Mouse (Mus musculus) CH12.LX (cell line): ENCODE data around the gene Zfp692. TPM values are rescaled to one million over a fixed set of nuclear protein-coding genes. Genes with fewer than 3 reads are reported as not detected.

ENCODE experiments used
- DNase-seq: peaks from one replicate; pipeline ENCODE4 v3.0.0-alpha.2; 2013; ENCODE audit errors: extremely low read depth
- H3K27ac ChIP-seq: 2 replicates; pipeline ENCODE4 v1.5.1; 2012; ENCODE audit warnings: low read depth, mild to moderate bottlenecking, control low read depth, moderate library complexity; ENCODE audit not compliant: insufficient read depth
- H3K27me3 ChIP-seq: replicated peaks from 2 replicates; pipeline ENCODE3; 2012; ENCODE audit warnings: inconsistent platforms
- H3K36me3 ChIP-seq, 2 experiments: replicated peaks in 1 of 2; 2 replicates each; pipeline versions ENCODE3 to v1.6.1; 2012; ENCODE audit warnings: inconsistent platforms in 1 of 2, low read length in 1 of 2, mild to moderate bottlenecking in 1 of 2, mixed read lengths in 1 of 2, moderate library complexity in 1 of 2; ENCODE audit not compliant: control insufficient read depth in 1 of 2, insufficient read depth in 1 of 2
- H3K4me1 ChIP-seq, 2 experiments: 2 replicates each; pipeline ENCODE4 v1.6.1; 2012; ENCODE audit warnings: inconsistent platforms in 1 of 2, moderate library complexity in 1 of 2; ENCODE audit not compliant: insufficient read depth in 2 of 2, control insufficient read depth in 1 of 2
- H3K4me2 ChIP-seq: 2 replicates; pipeline ENCODE4 v1.6.1; 2012; ENCODE audit warnings: low read depth, mild to moderate bottlenecking, control low read depth; ENCODE audit not compliant: poor library complexity, insufficient read depth, severe bottlenecking
- H3K4me3 ChIP-seq, 3 experiments: fragments of 150-350 bp in 1 of 3; sonication (generic) in 1 of 3; replicated peaks in 1 of 3; 2 replicates each; pipeline versions ENCODE3 to v1.5.1; 2011 to 2012; ENCODE audit warnings: low read depth in 2 of 3, low read length in 2 of 3, mild to moderate bottlenecking in 2 of 3, moderate library complexity in 2 of 3, control low read depth in 1 of 3, improper control_type of control experiment in 1 of 3, inconsistent platforms in 1 of 3, mixed read lengths in 1 of 3; ENCODE audit not compliant: poor library complexity in 1 of 3
- H3K79me2 ChIP-seq: replicated peaks from 2 replicates; pipeline ENCODE4 v1.6.1; 2012; ENCODE audit warnings: mild to moderate bottlenecking, moderate library complexity; ENCODE audit not compliant: control insufficient read depth, poor library complexity, insufficient read depth, severe bottlenecking; ENCODE audit errors: extremely low read depth
- H3K9ac ChIP-seq: 2 replicates; pipeline ENCODE4 v1.6.1; 2012; ENCODE audit warnings: low read depth, mild to moderate bottlenecking, control low read depth, moderate library complexity; ENCODE audit not compliant: insufficient read depth
- H3K9me3 ChIP-seq: replicated peaks from 2 replicates; pipeline ENCODE3; 2012; ENCODE audit warnings: low read length, inconsistent platforms, mixed read lengths
- CHD1 ChIP-seq: IDR thresholded peaks from 2 replicates; pipeline ENCODE4 v1.6.1; 2012; ENCODE audit warnings: low read depth, low read length, improper control_type of control experiment, inconsistent platforms
- CHD2 ChIP-seq: IDR thresholded peaks from 2 replicates; pipeline ENCODE4 v1.6.1; 2011; ENCODE audit warnings: low read length, improper control_type of control experiment
- ELF1 ChIP-seq: IDR thresholded peaks from 2 replicates; pipeline ENCODE4 v1.6.1; 2014; ENCODE audit warnings: low read depth, mild to moderate bottlenecking, inconsistent platforms, low read length, improper control_type of control experiment
- ETS1 ChIP-seq: conservative IDR thresholded peaks from 2 replicates; pipeline ENCODE4 v1.6.1; 2012; ENCODE audit warnings: low read depth, mild to moderate bottlenecking, inconsistent platforms, low read length, improper control_type of control experiment, moderate library complexity
- JUN ChIP-seq: IDR thresholded peaks from 2 replicates; pipeline ENCODE4 v1.6.1; 2011; ENCODE audit warnings: low read depth, mild to moderate bottlenecking, low read length, improper control_type of control experiment, moderate library complexity; ENCODE audit not compliant: insufficient read depth
- JUND ChIP-seq: conservative IDR thresholded peaks from 2 replicates; pipeline ENCODE4 v1.6.1; 2011; ENCODE audit warnings: low read depth, low read length, improper control_type of control experiment
- KAT2A ChIP-seq: IDR thresholded peaks from 2 replicates; pipeline ENCODE4 v1.6.1; 2012; ENCODE audit warnings: low read length, improper control_type of control experiment, inconsistent platforms; ENCODE audit not compliant: insufficient replicate concordance
- MAFK ChIP-seq: IDR thresholded peaks from 2 replicates; pipeline ENCODE4 v1.6.1; 2011; ENCODE audit warnings: low read length, improper control_type of control experiment; ENCODE audit not compliant: insufficient replicate concordance
- MAX ChIP-seq: IDR thresholded peaks from 2 replicates; pipeline ENCODE4 v1.6.1; 2011; ENCODE audit warnings: low read length, improper control_type of control experiment
- MAZ ChIP-seq: IDR thresholded peaks from 2 replicates; pipeline ENCODE4 v1.6.1; 2012; ENCODE audit warnings: low read depth, mild to moderate bottlenecking, inconsistent platforms, low read length, improper control_type of control experiment, moderate library complexity
- NRF1 ChIP-seq: IDR thresholded peaks from 2 replicates; pipeline ENCODE4 v1.6.1; 2014; ENCODE audit warnings: low read depth, mild to moderate bottlenecking, inconsistent platforms, low read length, improper control_type of control experiment, moderate library complexity
- PAX5 ChIP-seq: IDR thresholded peaks from 2 replicates; pipeline ENCODE4 v1.6.1; 2012; ENCODE audit warnings: low read length, inconsistent platforms, mixed read lengths
- POLR2A ChIP-seq: IDR thresholded peaks from 2 replicates; pipeline ENCODE4 v1.6.1; 2011; ENCODE audit warnings: low read depth, mild to moderate bottlenecking, improper control_type of control experiment, low read length
- RAD21 ChIP-seq: IDR thresholded peaks from 2 replicates; pipeline ENCODE4 v1.6.1; 2011; ENCODE audit warnings: low read depth, mild to moderate bottlenecking, low read length, improper control_type of control experiment, moderate library complexity
- SIN3A ChIP-seq: IDR thresholded peaks from 2 replicates; pipeline ENCODE4 v1.6.1; 2012; ENCODE audit warnings: low read length, improper control_type of control experiment, inconsistent platforms
- SMC3 ChIP-seq: IDR thresholded peaks from 2 replicates; pipeline ENCODE4 v1.6.1; 2011; ENCODE audit warnings: low read depth, low read length, improper control_type of control experiment
- TBP ChIP-seq: conservative IDR thresholded peaks from 2 replicates; pipeline ENCODE4 v1.6.1; 2011; ENCODE audit warnings: low read depth, low read length, improper control_type of control experiment
- TCF12 ChIP-seq: IDR thresholded peaks from 2 replicates; pipeline ENCODE4 v1.6.1; 2014; ENCODE audit warnings: low read depth, mild to moderate bottlenecking, inconsistent platforms, low read length, improper control_type of control experiment
- UBTF ChIP-seq: IDR thresholded peaks from 2 replicates; pipeline ENCODE4 v1.6.1; 2012; ENCODE audit warnings: low read depth, mild to moderate bottlenecking, inconsistent platforms, low read length, improper control_type of control experiment, moderate library complexity
- USF1 ChIP-seq: IDR thresholded peaks from 2 replicates; pipeline ENCODE4 v1.6.1; 2014; ENCODE audit warnings: low read depth, mild to moderate bottlenecking, inconsistent platforms, low read length, improper control_type of control experiment
- ZMIZ1 ChIP-seq: IDR thresholded peaks from 2 replicates; pipeline ENCODE4 v1.6.1; 2012; ENCODE audit warnings: low read depth, mild to moderate bottlenecking, inconsistent platforms, low read length, improper control_type of control experiment
- dilution Hi-C: fragments of 300-500 bp; cut with MboI; formaldehyde crosslinking; loops from 2 replicates; pipeline ENCODE4 v1.14.3; 2020; ENCODE audit warnings: low sequenced_read_pairs; ENCODE audit not compliant: extremely low pct_unique_long_range_greater_than_20kb, extremely low pct_ligation_motif_present
- in situ Hi-C: fragments of 300-500 bp; cut with MboI; formaldehyde crosslinking; loops from 3 replicates; pipeline ENCODE4 v1.14.3; 2019; ENCODE audit warnings: low sequenced_read_pairs, low pct_ligation_motif_present, low pct_unique_long_range_greater_than_20kb, mixed read lengths
- polyA plus RNA-seq: library from polyadenylated mRNA; unstranded; fragments of >175 nt; gene quantifications from 2 replicates; pipeline ENCODE4 v1.2.1, GENCODE M21; 2012; ENCODE audit warnings: low read depth; ENCODE audit not compliant: insufficient read length
- total RNA-seq, 2 experiments: library from RNA; depleted of rRNA; stranded (reverse); fragments of 300-350 nt in 1 of 2; fragments of >200 nt in 1 of 2; gene quantifications; 2 replicates each; pipeline ENCODE4 v1.2.3; 2012 to 2014

The Zfp692 gene
- total and polyA plus RNA-seq, 3 experiments: 13.1 to 18.7 (median 17.7) TPM

DNA sequence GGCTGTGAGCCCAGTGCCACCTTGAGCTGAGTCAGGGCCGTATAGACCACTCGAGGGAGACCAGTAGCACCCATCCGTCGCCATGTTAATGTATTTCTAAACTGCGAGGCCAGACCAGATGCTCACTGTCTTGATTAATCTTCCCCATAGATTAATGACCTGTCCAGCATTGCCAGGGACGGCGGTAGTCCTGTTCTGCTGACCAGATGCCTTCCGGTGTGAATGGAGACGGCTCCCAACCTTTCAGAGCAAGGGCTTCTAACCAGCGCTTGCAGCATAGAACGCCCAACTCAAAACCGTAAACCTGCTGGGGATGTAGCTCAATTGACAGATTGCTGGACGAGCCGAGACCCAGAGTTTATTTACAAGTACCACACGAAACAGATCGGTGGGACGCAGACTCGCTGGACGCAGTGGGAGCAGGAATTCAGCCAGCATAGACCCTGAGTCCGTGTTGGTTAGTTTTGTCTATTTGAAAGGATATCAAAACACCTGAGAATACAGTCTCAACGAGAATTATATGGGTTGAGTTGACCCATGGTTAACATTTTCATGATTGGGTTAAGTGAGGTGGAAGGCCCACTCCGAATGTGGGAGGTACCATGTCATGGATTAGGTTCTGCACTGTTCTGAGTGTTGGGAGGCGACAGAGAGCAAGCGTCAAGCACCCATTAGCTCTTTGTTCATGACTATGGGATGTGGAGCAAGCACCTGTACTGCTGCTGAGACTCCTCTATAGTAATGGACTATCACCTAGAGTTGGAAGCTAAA, 16.9 kb downstream of the Zfp692 start:
- Histone ChIP-seq H3K4me2 (peak overlapping the region; percentile 78), H3K79me2 (peaks cover 22% of the 10 kb centered on the region), H3K4me3 (peak overlapping the region; percentile 60 to 73 (median 68)), H3K4me1 (peaks cover 9 to 42% of the 10 kb centered on the region in 2 experiments), H3K27me3 (no peaks in the 10 kb centered on the region), H3K9me3 (peaks cover 4% of the 10 kb centered on the region), H3K9ac (peak overlapping the region; percentile 50)
- dilution Hi-C loops: no loop called here
- DNase-seq: peak; percentile 24
- TF ChIP-seq CHD1: no peak
- TF ChIP-seq TCF12: no peak
- TF ChIP-seq KAT2A: no peak
- TF ChIP-seq PAX5: no peak
- TF ChIP-seq, all 38 proteins: peak for 0
- H3K36me3 ChIP-seq: peaks cover 20 to 65% of the 10 kb centered on the region in 2 experiments
- H3K27ac ChIP-seq: peak overlapping the region; percentile 35; the same call in 1 of the 2 replicates
- in situ Hi-C loops: no loop called here

DNA sequence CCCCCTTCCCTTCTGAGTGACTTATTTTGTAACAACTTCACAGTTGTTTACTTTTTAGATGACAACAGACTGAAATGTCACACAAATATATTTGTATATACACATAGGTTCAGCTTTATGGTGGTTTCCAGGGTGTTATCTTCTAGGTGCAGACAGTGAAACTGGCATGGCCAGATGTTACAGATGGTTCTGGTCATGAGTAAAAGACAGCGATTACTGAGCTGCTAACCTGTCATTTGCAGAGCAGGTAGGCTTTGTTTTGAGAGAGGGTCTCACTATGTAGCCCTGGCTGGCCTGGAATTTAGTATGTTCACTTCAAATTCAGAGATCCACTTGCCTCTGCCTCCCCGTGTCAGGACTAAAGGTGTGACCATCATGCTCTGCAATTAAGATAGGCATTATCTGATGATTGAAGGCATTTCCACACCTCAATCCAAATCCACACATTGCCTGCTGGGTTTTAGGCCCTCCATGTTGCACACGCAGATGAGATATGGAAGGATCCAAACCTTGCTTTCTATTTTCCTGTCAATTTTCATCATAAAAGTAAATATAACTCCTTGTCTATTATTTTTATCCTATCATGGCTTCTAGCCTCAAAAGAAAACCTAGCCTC, 17.9 kb downstream of the Zfp692 start:
- DNase-seq: no peak
- Histone ChIP-seq H3K36me3 (peaks cover 14 to 58% of the 10 kb centered on the region in 2 experiments), H3K4me1 (peaks cover 13 to 48% of the 10 kb centered on the region in 2 experiments), H3K79me2 (peaks cover 32% of the 10 kb centered on the region), H3K4me3 (no peak overlapping the region), H3K27me3 (no peaks in the 10 kb centered on the region), H3K4me2 (no peak overlapping the region), H3K27ac (no peak overlapping the region), H3K9me3 (peaks cover 4% of the 10 kb centered on the region), H3K9ac (no peak overlapping the region)
- dilution Hi-C loops (no loop called here), in situ Hi-C loops (loop anchor here (25.0 kb wide), 1 partner anchor 812 kb away; the partner anchor contains the start of genes Fam114a2 and Mfap3)
- TF ChIP-seq TBP: no peak
- TF ChIP-seq TCF12: no peak
- TF ChIP-seq CHD1: no peak
- no peak for TF ChIP-seq ZMIZ1
- no peak for TF ChIP-seq SMC3
- no peak for TF ChIP-seq MAZ
- TF ChIP-seq MAFK: no peak
- TF ChIP-seq NRF1: no peak
- TF ChIP-seq CHD2: no peak
- TF ChIP-seq USF1: no peak
- TF ChIP-seq SIN3A: no peak
- TF ChIP-seq MAX: no peak
- TF ChIP-seq POLR2A: no peak
- no peak for TF ChIP-seq JUND
- TF ChIP-seq JUN: no peak
- no peak for TF ChIP-seq UBTF
- TF ChIP-seq RAD21: no peak
- TF ChIP-seq ETS1: no peak
- TF ChIP-seq PAX5: no peak
- no peak for TF ChIP-seq ELF1
